Mouse (Mus musculus): Measurements from ENCODE around the gene Slc30a1.

Gene Slc30a1

DNA sequence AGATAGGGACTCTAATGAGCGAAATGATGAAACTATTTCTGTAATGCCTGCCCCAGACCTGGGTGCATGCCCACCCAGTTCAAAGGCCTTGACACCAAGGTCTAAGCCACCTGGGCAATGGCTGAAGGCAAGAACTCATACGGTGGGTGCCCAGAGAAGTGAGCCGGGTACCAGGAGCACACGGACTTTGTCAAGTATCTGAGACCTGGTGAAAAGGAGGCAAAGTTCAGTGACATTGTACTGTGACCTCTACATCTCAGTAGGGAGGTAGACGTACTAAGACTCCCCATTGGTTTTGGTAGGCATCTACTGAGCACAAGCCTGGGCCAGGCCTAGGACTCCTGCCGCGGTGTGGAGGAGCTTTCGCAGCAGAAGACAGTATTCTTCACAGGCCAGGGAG is 38.8 kb downstream of the Slc30a1 start:
- no peak for DNase-seq (ENCODE audit: low read depth, low spot score)

GRCm38 (mm10) chr1:191945756-191946155 is 39.2 kb downstream of the Slc30a1 start:
- no peak for DNase-seq (ENCODE audit: low read depth, low spot score)

- no peak for DNase-seq (ENCODE audit: low read depth, low spot score)
Measured at GRCm38 (mm10) chr1:191946261-191946660, 39.7 kb downstream of the Slc30a1 start.

DNA sequence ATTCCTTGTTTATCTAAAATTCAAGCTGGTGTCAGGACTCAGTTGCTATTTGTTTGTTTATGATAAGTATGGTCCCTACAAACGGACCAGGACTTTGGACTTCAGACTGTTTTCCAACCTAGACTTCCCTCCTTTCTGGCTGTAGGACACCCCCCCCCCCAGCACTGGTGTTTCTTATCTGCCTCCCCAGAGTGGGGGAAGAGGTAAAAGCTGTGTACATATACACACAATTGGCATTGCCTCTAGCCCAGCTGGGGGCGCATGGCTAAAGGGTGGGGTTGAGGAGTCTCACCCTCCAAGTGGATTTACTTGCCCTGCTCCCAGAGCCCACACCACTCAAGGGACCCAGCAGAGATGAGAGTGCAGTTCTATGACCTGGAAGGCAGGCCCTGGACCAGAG is 40.3 kb downstream of the Slc30a1 start:
- no peak for DNase-seq (ENCODE audit: low read depth, low spot score)

- DNase-seq (ENCODE audit: low read depth, low spot score): no peak
Measured at GRCm38 (mm10) chr1:191947796-191948195, 41.2 kb downstream of the Slc30a1 start.

DNA sequence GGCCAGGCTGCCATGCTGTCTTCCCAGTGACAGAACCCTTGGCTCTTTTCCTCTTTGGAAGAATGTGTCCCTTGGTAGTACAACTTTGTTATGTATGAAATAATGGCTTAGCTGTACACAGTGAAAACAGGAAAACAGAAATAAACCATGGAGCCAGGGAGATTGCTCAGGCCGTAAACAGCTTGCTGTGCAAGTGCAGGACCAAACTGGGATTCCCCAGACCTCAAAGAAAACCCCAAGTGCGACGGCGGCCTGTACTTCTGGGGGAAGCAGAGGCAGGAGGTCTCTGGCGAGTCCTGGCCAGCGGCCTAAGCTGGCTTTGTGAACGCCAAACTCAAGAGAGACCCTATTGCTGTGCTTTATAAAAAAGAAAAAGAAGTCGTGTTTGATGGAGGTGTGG is 42.0 kb downstream of the Slc30a1 start:
- DNase-seq (ENCODE audit: low read depth, low spot score): no peak

- no peak for DNase-seq (ENCODE audit: low read depth, low spot score)
Measured at GRCm38 (mm10) chr1:191950611-191951010, 44.0 kb downstream of the Slc30a1 start.

- DNase-seq (ENCODE audit: low read depth, low spot score): no peak
Measured at GRCm38 (mm10) chr1:191952733-191953335, 46.3 kb downstream of the Slc30a1 start.

- no peak for DNase-seq (ENCODE audit: low read depth, low spot score)
Measured at GRCm38 (mm10) chr1:191955101-191955500, 48.5 kb downstream of the Slc30a1 start.

GRCm38 (mm10) chr1:191956261-191956660 is 49.7 kb downstream of the Slc30a1 start:
- no peak for DNase-seq (ENCODE audit: low read depth, low spot score)

GRCm38 (mm10) chr1:191956871-191957270 is 50.3 kb downstream of the Slc30a1 start:
- no peak for DNase-seq (ENCODE audit: low read depth, low spot score)

DNA sequence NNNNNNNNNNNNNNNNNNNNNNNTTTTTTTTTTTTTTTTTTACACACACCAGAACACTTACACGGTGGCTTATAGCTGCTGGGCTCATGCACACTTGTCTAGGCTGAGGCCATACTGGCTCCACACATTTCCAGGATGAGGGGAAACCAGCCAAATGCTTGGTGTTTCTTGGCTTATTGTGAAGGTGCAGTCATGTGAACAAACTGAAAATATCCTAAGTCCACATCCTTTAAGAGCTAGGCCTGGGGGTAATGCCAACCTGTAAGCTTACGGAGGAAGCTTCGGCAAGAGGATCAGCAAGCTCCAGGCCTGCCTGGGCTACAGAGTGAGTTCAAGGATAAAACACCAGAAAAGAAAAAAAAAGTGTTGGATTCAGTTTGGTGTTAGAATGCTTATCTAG is 50.8 kb downstream of the Slc30a1 start:
- no peak for DNase-seq (ENCODE audit: low read depth, low spot score)

- DNase-seq (ENCODE audit: low read depth, low spot score): no peak
Measured at GRCm38 (mm10) chr1:191960946-191961345, 54.4 kb downstream of the Slc30a1 start.
